Comparison of ENCODE assay signal across 10 mouse cellular contexts in the genomic region with DNA sequence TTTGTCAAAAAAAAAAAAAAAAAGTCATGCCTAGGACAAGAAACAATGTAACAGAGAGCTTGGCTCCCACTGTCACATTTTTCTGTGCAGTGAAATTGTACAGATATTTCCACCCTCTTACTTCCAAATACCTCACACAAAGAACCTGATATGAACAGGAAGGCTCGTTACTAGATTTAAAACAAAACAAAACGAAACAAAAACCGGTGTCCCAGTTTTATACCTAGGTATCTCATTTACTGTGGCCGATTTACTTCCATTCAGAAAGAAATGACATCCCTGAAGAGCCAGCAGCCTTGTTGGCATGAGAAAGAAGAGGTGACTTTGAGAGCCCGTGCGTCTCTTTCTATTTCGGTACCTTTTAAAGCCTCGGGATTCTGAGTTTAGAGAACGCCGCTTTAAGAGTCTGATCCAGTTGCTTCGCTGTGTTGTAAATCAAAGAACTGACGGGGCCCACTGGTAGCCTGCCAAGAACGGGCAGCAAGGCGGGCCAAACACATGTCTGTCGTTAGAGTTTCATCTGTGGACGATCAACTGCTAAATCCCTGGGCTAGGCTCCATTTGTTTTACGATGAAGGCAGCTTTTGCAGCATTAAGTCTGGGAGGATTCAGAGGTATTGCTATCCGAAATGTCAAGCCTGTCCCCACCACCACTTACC.
DNase-seq lines count a peak whose midpoint lies in the region; ATAC-seq lines count a peak whose summit lies in the region.
"Had no signal": no experiment of that assay in that cellular context is flagged by ENCODE, and none has a peak within 500 bp of the region (broad histone marks: within the 10 kb centered on the region; RNA-seq: fewer than 3 reads in every experiment).

No protein-coding gene starts in this region.

- no peak overlapping the region for H3K9ac ChIP-seq in embryonic facial prominence, embryonic 11.5 days (replicated peaks; ENCODE audit: low read length)
- H3K9ac ChIP-seq in neural tube, embryonic 15.5 days (replicated peaks): no peak overlapping the region
- H3K9ac ChIP-seq: liver, embryonic 14.5 days had no signal

- no peaks in the 10 kb centered on the region for H3K27me3 ChIP-seq in embryonic facial prominence, embryonic 11.5 days (ENCODE audit: control insufficient read depth, insufficient read depth, low read length)
- H3K27me3 ChIP-seq in embryonic facial prominence, embryonic 10.5 days (replicated peaks; ENCODE audit: low read depth, poor library complexity, severe bottlenecking): no peaks in the 10 kb centered on the region
- no peaks in the 10 kb centered on the region for H3K27me3 ChIP-seq in limb, embryonic 10.5 days (ENCODE audit: low read depth, poor library complexity, severe bottlenecking)
- H3K27me3 ChIP-seq in neural tube, embryonic 15.5 days (replicated peaks): no peaks in the 10 kb centered on the region
- H3K27me3 ChIP-seq: CH12.LX had no signal

- H3K4me3 ChIP-seq in embryonic facial prominence, embryonic 11.5 days (ENCODE audit: low read depth, low read length): no peak overlapping the region
- no peak overlapping the region for H3K4me3 ChIP-seq in embryonic facial prominence, embryonic 10.5 days
- H3K4me3 ChIP-seq in brown adipose tissue, adult 24 weeks (ENCODE audit: insufficient read depth, low read depth, low read length): peak overlapping the region; percentile 53
- H3K4me3 ChIP-seq in limb, embryonic 10.5 days: no peak overlapping the region
- peak overlapping the region; percentile 7 for H3K4me3 ChIP-seq in neural tube, embryonic 15.5 days (replicated peaks)

- H3K4me2 ChIP-seq in embryonic facial prominence, embryonic 11.5 days (ENCODE audit: low read depth, low read length): no peak overlapping the region
- peak overlapping the region; percentile 41 for H3K4me2 ChIP-seq in neural tube, embryonic 15.5 days

- no peaks in the 10 kb centered on the region; the same call in 1 of the 2 replicates for H3K36me3 ChIP-seq in embryonic facial prominence, embryonic 11.5 days (replicated peaks; ENCODE audit: control insufficient read depth, insufficient read depth, low read depth, low read length)
- H3K36me3 ChIP-seq in embryonic facial prominence, embryonic 10.5 days (replicated peaks): peaks cover 33% of the 10 kb centered on the region
- H3K36me3 ChIP-seq in limb, embryonic 10.5 days: peaks cover 22% of the 10 kb centered on the region
- H3K36me3 ChIP-seq in neural tube, embryonic 15.5 days: peaks cover 21% of the 10 kb centered on the region

- WGBS in embryonic facial prominence, embryonic 11.5 days: 70% methylated on average over 18 of the region's 18 CpGs
- 81% methylated on average over 18 of the region's 18 CpGs for WGBS in embryonic facial prominence, embryonic 10.5 days
- 44% methylated on average over 18 of the region's 18 CpGs for WGBS in limb, embryonic 10.5 days
- 30% methylated on average over 18 of the region's 18 CpGs for WGBS in neural tube, embryonic 15.5 days

- no peak overlapping the region for H3K27ac ChIP-seq in embryonic facial prominence, embryonic 11.5 days (replicated peaks; ENCODE audit: low read depth, low read length)
- H3K27ac ChIP-seq in embryonic facial prominence, embryonic 10.5 days (replicated peaks): no peak overlapping the region; the same call in 1 of the 2 replicates
- H3K27ac ChIP-seq in brown adipose tissue, adult 24 weeks (replicated peaks; ENCODE audit: low read depth, low read length): peak overlapping the region; percentile 64
- H3K27ac ChIP-seq in limb, embryonic 10.5 days: peak overlapping the region; percentile 66; the same call in 1 of the 2 replicates
- peak overlapping the region; percentile 84 for H3K27ac ChIP-seq in neural tube, embryonic 15.5 days (replicated peaks)
- H3K27ac ChIP-seq: liver, embryonic 14.5 days had no signal

- DNase-seq in embryonic facial prominence, embryonic 11.5 days (ENCODE audit: low spot score): peak; percentile 40
- DNase-seq in embryonic facial prominence, embryonic 10.5 days (ENCODE audit: low spot score): no peak
- peak; percentile 95 for DNase-seq in heart, adult 11 months
- peak; percentile 47 for DNase-seq in kidney, adult 11 months
- DNase-seq in limb, embryonic 10.5 days (ENCODE audit: low spot score): peak; percentile 50
- DNase-seq in spleen, postnatal 36 days (ENCODE audit: low spot score in 2 of 2): no peak

- no peaks in the 10 kb centered on the region for H3K9me3 ChIP-seq in embryonic facial prominence, embryonic 11.5 days (replicated peaks; ENCODE audit: control insufficient read depth, low read length)
- H3K9me3 ChIP-seq in embryonic facial prominence, embryonic 10.5 days: peaks cover 4% of the 10 kb centered on the region; the same call in 1 of the 2 replicates
- H3K9me3 ChIP-seq in limb, embryonic 10.5 days (replicated peaks): no peaks in the 10 kb centered on the region
- H3K9me3 ChIP-seq in neural tube, embryonic 15.5 days (replicated peaks): no peaks in the 10 kb centered on the region

- no peak for ATAC-seq in embryonic facial prominence, embryonic 11.5 days (replicated peaks; ENCODE audit: insufficient number of reproducible peaks, low FRiP score, low TSS enrichment, low read depth)
- peak; percentile 78 for ATAC-seq in neural tube, embryonic 15.5 days (ENCODE audit: low FRiP score)

- no peaks in the 10 kb centered on the region for H3K4me1 ChIP-seq in embryonic facial prominence, embryonic 11.5 days (ENCODE audit: control insufficient read depth, insufficient read depth, low read length)
- peaks cover 8% of the 10 kb centered on the region; the same call in 1 of the 2 replicates for H3K4me1 ChIP-seq in embryonic facial prominence, embryonic 10.5 days
- H3K4me1 ChIP-seq in brown adipose tissue, adult 24 weeks (ENCODE audit: control insufficient read depth, insufficient read depth, insufficient read length, low read length): peaks cover 4% of the 10 kb centered on the region; the same call in 1 of the 2 replicates
- peaks cover 15% of the 10 kb centered on the region for H3K4me1 ChIP-seq in limb, embryonic 10.5 days
- peaks cover 15% of the 10 kb centered on the region for H3K4me1 ChIP-seq in neural tube, embryonic 15.5 days

Comparison
In these comparisons a context has a peak if more than half of its experiments do, and no peak if none do; other contexts are left out.
1. DNase-seq: peak in embryonic facial prominence, embryonic 11.5 days (single experiment), heart, adult 11 months (single experiment), kidney, adult 11 months (single experiment) and limb, embryonic 10.5 days (single experiment); none in embryonic facial prominence, embryonic 10.5 days (single experiment) and spleen, postnatal 36 days (0 of 2).
2. H3K27ac ChIP-seq: peak in brown adipose tissue, adult 24 weeks (single experiment), limb, embryonic 10.5 days (single experiment) and neural tube, embryonic 15.5 days (single experiment); none in embryonic facial prominence, embryonic 11.5 days (single experiment) and embryonic facial prominence, embryonic 10.5 days (single experiment).
3. H3K4me3 ChIP-seq: peak in brown adipose tissue, adult 24 weeks (single experiment) and neural tube, embryonic 15.5 days (single experiment); none in embryonic facial prominence, embryonic 11.5 days (single experiment), embryonic facial prominence, embryonic 10.5 days (single experiment) and limb, embryonic 10.5 days (single experiment).